Mouse (Mus musculus) kidney, adult 2 months (tissue): Measurements from ENCODE around the gene Eml1.

Experiments
- CTCF ChIP-seq: fragments of 200-500 bp; conservative IDR thresholded peaks from 2 replicates; pipeline ENCODE4 v1.5.1; 2011; ENCODE audit warnings: low read depth, mild to moderate bottlenecking, control low read depth, low read length, moderate library complexity, mixed read lengths; ENCODE audit not compliant: insufficient read depth, insufficient read length
- POLR2A ChIP-seq: fragments of 200-500 bp; IDR thresholded peaks from one replicate; pipeline ENCODE4 v1.6.1; 2011; ENCODE audit warnings: low read depth, low read length, control low read depth

- TF ChIP-seq CTCF (no peak), POLR2A (no peak)
Measured at GRCm38 (mm10) chr12:108453561-108454044, 82.8 kb downstream of the Eml1 start.
